Mouse (Mus musculus) kidney, adult 8-10 months (tissue): ENCODE data around the gene 1700029P11Rik.
A peak's percentile ranks its signal among the peaks of the same experiment; 100 is the strongest.

Source experiments
- DNase-seq, 2 experiments: peaks; one replicate each; pipeline ENCODE4 v3.0.0; 2022

1700029P11Rik gene

DNA sequence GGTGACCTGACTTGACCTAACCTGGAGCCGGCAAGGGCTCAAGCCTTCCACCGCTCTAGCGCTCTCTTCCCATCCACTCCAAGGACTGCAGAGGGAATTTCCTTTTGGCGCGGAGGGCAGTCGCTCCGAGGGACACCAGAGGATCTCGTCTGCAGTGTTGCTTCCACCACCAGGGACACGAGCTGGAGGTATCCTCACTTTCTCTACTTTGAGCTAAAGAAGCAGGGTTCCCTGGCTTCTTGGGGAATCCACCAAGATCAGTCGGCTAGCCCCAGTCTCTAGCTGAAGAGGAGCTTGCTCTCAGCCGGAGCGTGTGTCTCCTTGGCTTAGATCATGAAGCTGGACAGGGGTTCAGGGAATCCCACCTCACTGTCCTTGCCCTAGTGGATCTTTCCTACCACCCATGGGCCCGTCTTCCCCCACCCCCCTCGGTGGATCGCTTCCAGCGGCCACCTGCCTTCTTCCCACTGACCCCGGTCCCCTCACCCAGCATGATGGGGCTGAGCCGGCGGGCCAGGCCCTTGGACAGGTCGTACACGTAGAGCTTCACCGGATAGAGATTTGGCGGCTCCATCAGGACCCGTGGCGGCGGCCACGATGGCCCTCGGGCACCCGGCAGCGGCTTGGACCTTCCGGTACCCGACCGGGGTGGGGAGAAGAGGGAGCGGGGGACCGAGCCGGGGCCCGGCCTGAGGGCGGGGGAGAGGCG is 35.2 kb downstream of the 1700029P11Rik start:
- DNase-seq = peak; percentile 28 to 41

DNA sequence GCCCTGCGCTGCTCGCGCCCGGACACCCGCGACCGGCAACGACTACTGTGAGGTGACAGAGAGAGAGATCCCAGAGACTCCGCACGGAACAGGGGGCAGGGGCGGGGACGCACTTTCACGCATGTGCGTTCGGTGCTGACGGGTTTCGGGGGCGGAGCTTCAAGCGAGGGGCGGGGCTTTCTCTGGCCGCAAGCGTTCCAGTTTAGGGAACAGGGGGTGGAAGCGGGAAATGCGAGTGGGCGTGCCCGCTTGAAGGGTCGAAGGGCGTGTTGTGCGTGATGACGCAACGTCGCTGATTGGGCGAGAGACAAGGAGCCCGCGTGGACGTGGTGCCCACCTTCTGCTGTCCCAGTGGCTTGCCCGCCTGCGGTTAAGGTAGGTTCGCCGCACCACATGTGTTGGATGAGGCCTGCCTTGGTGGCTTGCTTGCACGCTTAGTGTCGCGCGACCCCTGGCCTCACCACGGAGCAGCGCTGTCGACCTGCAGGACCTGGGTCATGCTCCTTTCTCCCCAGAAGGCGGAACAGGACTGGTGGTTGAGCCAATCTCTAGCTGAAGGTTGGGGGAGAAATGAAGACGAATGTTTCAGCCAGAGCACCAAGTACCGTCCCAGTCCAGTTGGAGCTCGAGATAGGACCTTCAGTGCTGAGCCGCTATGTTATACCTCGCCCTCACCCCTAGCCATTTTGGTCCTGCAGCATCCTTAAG is 35.9 kb downstream of the 1700029P11Rik start:
- peak; percentile 99 to 100 for DNase-seq

DNA sequence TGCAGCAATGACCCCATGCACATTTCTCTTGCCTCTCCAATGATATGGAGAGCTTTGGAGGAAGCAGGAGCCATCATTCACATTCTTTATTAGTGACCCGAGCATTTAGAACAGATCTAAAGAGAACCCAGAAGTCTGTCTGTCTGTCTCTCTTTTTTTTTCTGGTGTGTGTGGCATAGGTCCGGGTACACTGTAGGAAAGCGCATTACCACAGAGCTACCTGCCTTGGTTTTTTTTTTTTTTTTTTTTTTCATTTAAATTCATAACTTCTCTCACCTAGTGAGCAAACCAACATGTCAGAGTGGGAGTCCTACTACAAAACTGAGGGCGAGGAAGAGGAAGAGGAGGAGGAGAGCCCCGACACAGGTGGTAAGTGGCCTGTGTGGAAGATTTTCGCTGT is 36.5 kb downstream of the 1700029P11Rik start:
- no peak for DNase-seq

DNA sequence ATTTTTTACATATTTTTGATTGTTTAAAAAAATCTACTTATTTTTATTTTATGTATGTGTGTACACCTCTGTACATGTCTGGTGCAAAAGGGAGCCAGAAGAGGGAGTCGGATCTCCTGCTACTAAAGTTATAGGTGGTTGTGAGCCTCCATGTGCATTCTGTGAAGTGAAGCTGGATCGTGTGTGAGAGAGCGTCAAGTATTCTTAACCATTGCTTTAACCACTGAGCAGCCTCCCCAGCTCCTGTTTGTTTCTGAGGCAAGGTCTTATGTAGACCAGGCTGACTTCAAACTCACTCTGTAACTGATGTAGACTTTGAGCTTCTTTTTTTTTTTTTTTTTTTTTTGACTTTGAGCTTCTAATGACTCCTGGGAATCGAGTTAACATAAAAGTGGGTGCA is 37.1 kb downstream of the 1700029P11Rik start:
- DNase-seq = no peak

DNA sequence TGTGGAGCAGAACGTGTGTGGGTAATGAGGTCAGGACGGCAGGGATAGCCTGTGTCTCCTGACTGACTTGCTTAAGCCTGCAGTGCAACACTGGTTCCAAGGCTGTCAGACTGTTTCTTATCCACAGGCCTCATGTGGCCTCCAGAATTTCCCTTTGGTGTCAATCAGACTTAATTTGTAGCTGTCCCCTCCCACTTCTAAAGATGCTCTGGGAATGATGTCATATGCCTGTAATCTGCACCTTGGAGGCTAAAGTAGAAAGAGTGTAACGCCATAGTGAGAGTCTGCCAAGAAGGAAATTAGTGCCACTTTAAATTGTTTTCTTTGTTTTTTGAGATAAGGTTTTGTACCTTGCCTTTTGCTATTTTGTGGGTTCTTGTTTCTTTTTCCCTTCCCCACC is 38.9 kb downstream of the 1700029P11Rik start:
- no peak for DNase-seq

DNA sequence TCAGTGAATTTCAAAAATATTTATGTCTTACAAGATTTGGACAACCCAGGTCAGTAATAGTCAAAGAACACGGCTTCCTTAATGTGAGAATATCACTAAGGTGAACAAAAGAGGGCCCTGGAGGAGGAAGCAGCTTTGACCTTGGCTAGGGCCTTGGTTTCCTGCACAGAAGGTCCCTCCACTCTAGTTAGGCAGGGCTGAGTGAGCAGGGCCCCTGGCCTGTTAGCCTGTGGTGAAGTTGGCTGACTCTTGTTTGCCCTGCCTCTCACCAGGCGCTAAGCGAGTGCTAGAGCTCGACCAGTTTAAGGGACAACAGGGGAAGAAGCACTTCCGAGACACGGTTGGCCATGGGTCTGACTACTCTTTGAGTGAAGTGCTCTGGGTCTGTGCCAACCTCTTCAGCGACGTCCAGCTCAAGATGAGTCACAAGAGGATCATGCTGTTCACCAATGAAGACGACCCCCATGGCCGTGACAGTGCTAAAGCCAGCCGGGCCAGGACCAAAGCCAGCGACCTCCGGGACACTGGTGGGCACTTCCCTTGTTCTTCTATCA is 42.3 kb downstream of the 1700029P11Rik start:
- no peak for DNase-seq

DNA sequence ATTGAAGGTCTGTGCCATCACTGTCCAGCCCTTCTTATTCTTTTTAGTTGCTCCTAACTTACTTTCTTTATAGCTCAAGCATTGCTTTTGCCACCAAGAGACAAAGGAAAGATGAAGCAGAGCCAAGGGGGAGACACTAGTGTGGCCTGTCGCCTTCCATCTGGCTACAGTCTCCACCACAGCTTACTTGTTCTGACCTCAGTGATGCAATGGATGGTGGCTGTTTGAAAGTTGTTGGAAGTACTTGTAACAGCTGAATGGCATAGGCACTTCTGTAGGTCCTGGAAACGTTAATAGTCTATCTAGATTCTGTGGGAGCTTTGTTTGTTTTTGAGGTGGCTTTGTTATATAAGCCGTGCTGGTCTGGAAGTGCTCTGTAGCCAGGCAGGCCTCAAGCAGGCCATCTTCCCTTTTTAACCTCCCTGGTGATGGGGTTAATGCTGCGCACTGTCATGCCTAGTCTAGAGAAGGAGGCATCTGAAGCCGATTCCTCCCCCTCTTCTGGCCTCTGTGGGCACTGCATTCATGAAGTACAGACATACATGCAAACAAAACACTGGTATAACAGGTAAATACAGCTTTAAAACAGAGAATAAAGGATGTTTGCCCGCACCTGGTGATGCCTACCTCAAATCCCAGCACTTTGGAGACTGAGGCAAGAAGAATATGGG is 43.8 kb downstream of the 1700029P11Rik start:
- DNase-seq = no peak

DNA sequence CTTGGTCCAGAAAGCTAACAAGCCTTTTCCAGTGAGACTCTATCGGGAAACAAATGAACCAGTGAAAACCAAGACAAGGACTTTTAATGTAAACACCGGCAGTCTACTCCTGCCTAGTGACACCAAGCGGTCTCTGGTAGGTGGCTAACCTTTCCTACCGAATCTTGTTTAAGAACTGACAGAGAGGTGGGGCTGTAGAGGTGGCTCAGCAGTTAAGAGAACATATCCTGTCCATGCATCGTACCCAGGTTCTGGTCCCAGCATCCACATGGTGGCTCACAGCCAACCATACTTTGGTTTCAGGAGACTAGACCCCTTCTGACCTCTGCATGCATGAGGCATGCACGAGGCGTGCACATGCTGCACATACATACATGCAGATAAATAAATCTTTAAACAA is 46.9 kb downstream of the 1700029P11Rik start:
- no peak for DNase-seq

DNA sequence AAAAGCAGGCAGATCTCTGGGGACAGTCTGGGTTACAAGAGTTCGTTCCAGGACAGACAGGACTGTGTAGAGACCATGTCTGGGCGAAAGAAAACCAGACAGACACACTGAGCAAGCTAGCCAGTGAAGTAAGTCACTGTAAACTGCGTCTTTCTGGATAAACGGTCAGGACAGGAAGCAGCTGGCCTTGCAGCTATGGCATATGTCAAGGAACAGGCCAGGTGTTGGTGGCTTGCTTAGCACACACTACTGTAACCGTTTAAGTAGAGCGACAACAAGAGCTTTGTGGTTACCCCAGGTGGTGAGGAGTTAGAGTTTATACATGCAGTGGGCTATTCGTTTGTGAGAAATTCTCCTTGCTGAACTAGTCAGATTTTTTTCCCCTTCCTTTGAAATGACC is 47.4 kb downstream of the 1700029P11Rik start:
- DNase-seq = no peak
